Mouse (Mus musculus) C2C12 (cell line): ENCODE data around the gene Ralb.

ENCODE experiments used
- CEBPB ChIP-seq: IDR thresholded peaks from one replicate; pipeline ENCODE4 v1.6.1; 2011; ENCODE audit warnings: low read depth, mild to moderate bottlenecking, control low read depth, moderate library complexity
- CTCF ChIP-seq: IDR thresholded peaks from one replicate; pipeline ENCODE4 v1.5.1; 2011; ENCODE audit not compliant: control insufficient read depth, insufficient read depth, insufficient read length
- MAX ChIP-seq: IDR thresholded peaks from one replicate; pipeline ENCODE4 v1.6.1; 2011; ENCODE audit warnings: mild to moderate bottlenecking, control low read depth
- MYOD1 ChIP-seq: IDR thresholded peaks from one replicate; pipeline ENCODE4 v1.6.1; 2011; ENCODE audit warnings: low read depth; ENCODE audit not compliant: control insufficient read depth, insufficient read length
- MYOG ChIP-seq: IDR thresholded peaks from one replicate; pipeline ENCODE4 v1.6.1; 2011; ENCODE audit not compliant: control insufficient read depth, insufficient read length; ENCODE audit errors: extremely low read depth
- USF1 ChIP-seq: IDR thresholded peaks from one replicate; pipeline ENCODE4 v1.6.1; 2011; ENCODE audit warnings: low read depth, mild to moderate bottlenecking, control low read depth, moderate library complexity

GRCm38 (mm10) chr1:119544611-119545155, 40.1 kb upstream of the Ralb start:
- TF ChIP-seq CTCF (no peak), MYOG (no peak), CEBPB (no peak), MYOD1 (no peak), USF1 (no peak), MAX (no peak)
